Mouse (Mus musculus): ENCODE data around the gene Sdf4.

DNA sequence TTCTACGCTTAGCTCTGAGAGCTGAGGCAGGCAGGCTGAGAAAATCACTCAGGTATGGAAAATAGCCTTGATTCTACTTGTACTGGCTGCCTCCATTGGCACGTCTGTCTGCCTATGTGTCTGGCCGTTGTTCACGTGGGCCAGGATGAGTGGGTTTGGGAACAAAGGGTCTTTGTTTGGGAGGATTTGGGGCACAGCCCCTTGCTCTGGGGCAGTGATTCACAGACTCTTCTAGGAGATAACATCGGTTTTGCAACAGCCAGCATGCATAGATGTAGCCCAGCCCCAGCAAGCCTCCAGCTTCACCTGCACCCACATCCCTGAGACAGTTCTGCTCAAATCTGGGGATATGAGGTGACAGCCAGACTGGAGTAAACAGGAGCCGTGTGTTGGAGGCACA lies 20.0 kb upstream of the Sdf4 start:
- no peak for TF ChIP-seq CTCF (IDR thresholded peaks at IDR 0.05; ENCODE audit: borderline replicate concordance, control insufficient read depth, extremely low read depth, insufficient read depth, low read length, poor library complexity)
- TF ChIP-seq POLR2A (IDR thresholded peaks at IDR 0.05; ENCODE audit: control insufficient read depth, extremely low read depth, insufficient read depth, low read length, poor library complexity) = no peak

Data from thymus, adult 2 months (tissue).